Mouse (Mus musculus) stomach, postnatal 0 days (tissue): ENCODE results near the gene Amigo2.

Source experiments
- CTCF ChIP-seq: IDR thresholded peaks from 2 replicates; pipeline ENCODE4 v1.5.1; 2016; ENCODE audit warnings: antibody characterized with exemption, low read depth, mild to moderate bottlenecking, moderate library complexity
- EP300 ChIP-seq: optimal IDR thresholded peaks from 2 replicates; pipeline ENCODE3; 2016; ENCODE audit warnings: antibody characterized with exemption

- no peak for TF ChIP-seq CTCF
- TF ChIP-seq EP300 = no peak
Measured at GRCm38 (mm10) chr15:97248296-97248695, 1.2 kb upstream of the Amigo2 start.
